Mouse (Mus musculus): ENCODE measurements around the gene Bloc1s3. TPM values are rescaled to one million over a fixed set of nuclear protein-coding genes. Genes with fewer than 3 reads are reported as not detected.

Gene Bloc1s3
- polyA plus RNA-seq, 1 experiment from 2014 or later: 1.4 TPM

GRCm38 (mm10) chr7:19472403-19472802, 35.8 kb downstream of the Bloc1s3 start:
- 0 out of 2 replicates have a peak, but pooled peaks cover 3% of the 10 kb centered on the region for H3K4me1 ChIP-seq (ENCODE audit: control insufficient read depth, insufficient read depth, low read length)
- no peaks in the 10 kb centered on the region for H3K9me3 ChIP-seq (ENCODE audit: control insufficient read depth, low read length)
- H3K4me3 ChIP-seq (ENCODE audit: low read length): no peak overlapping the region
- H3K36me3 ChIP-seq (ENCODE audit: control insufficient read depth, insufficient read depth, low read length): no peaks in the 10 kb centered on the region
- no peak for ATAC-seq
- no peak overlapping the region for H3K9ac ChIP-seq (ENCODE audit: low read depth, low read length)
- 34% methylated on average over 4 of the region's 4 CpGs for WGBS
- H3K27ac ChIP-seq (ENCODE audit: low read length): no peak overlapping the region
- peaks cover 49% of the 10 kb centered on the region for H3K27me3 ChIP-seq (replicated peaks; ENCODE audit: control insufficient read depth, insufficient read depth, low read length)
- H3K4me2 ChIP-seq (ENCODE audit: low read depth, low read length): no peak overlapping the region

GRCm38 (mm10) chr7:19470308-19470707, 37.9 kb downstream of the Bloc1s3 start:
- H3K4me1 ChIP-seq (ENCODE audit: control insufficient read depth, insufficient read depth, low read length): 0 out of 2 replicates have a peak, but pooled peaks cover 3% of the 10 kb centered on the region
- H3K27me3 ChIP-seq (replicated peaks; ENCODE audit: control insufficient read depth, insufficient read depth, low read length): peaks cover 52% of the 10 kb centered on the region
- no peak overlapping the region for H3K4me3 ChIP-seq (ENCODE audit: low read length)
- no peak overlapping the region for H3K9ac ChIP-seq (ENCODE audit: low read depth, low read length)
- WGBS: 19% methylated on average over 14 of the region's 14 CpGs
- H3K4me2 ChIP-seq (ENCODE audit: low read depth, low read length): no peak overlapping the region
- ATAC-seq: no peak
- no peaks in the 10 kb centered on the region for H3K9me3 ChIP-seq (ENCODE audit: control insufficient read depth, low read length)
- no peak overlapping the region for H3K27ac ChIP-seq (ENCODE audit: low read length)
- H3K36me3 ChIP-seq (ENCODE audit: control insufficient read depth, insufficient read depth, low read length): no peaks in the 10 kb centered on the region

GRCm38 (mm10) chr7:19469404-19469803, 38.8 kb downstream of the Bloc1s3 start:
- Histone ChIP-seq H3K9ac (ENCODE audit: low read depth, low read length) (no peak overlapping the region), H3K4me3 (ENCODE audit: low read length) (no peak overlapping the region), H3K27me3 (replicated peaks; ENCODE audit: control insufficient read depth, insufficient read depth, low read length) (peaks cover 48% of the 10 kb centered on the region), H3K36me3 (ENCODE audit: control insufficient read depth, insufficient read depth, low read length) (no peaks in the 10 kb centered on the region), H3K4me2 (ENCODE audit: low read depth, low read length) (no peak overlapping the region), H3K4me1 (ENCODE audit: control insufficient read depth, insufficient read depth, low read length) (peaks cover 8% of the 10 kb centered on the region; the same call in 1 of the 2 replicates), H3K27ac (ENCODE audit: low read length) (no peak overlapping the region), H3K9me3 (ENCODE audit: control insufficient read depth, low read length) (no peaks in the 10 kb centered on the region)
- 25% methylated on average over 23 of the region's 23 CpGs for WGBS
- no peak for ATAC-seq

GRCm38 (mm10) chr7:19468279-19468678, 39.9 kb downstream of the Bloc1s3 start:
- no peak for ATAC-seq
- Histone ChIP-seq H3K36me3 (ENCODE audit: control insufficient read depth, insufficient read depth, low read length) (no peaks in the 10 kb centered on the region), H3K4me2 (ENCODE audit: low read depth, low read length) (no peak overlapping the region), H3K9ac (ENCODE audit: low read depth, low read length) (no peak overlapping the region), H3K4me3 (ENCODE audit: low read length) (no peak overlapping the region), H3K27ac (ENCODE audit: low read length) (no peak overlapping the region), H3K27me3 (replicated peaks; ENCODE audit: control insufficient read depth, insufficient read depth, low read length) (peaks cover 45% of the 10 kb centered on the region), H3K9me3 (ENCODE audit: control insufficient read depth, low read length) (no peaks in the 10 kb centered on the region), H3K4me1 (ENCODE audit: control insufficient read depth, insufficient read depth, low read length) (peaks cover 5% of the 10 kb centered on the region; the same call in 1 of the 2 replicates)
- 58% methylated on average over 12 of the region's 12 CpGs for WGBS

- H3K4me1 ChIP-seq (ENCODE audit: control insufficient read depth, insufficient read depth, low read length): peaks cover 5% of the 10 kb centered on the region; the same call in 1 of the 2 replicates
- no peak overlapping the region for H3K9ac ChIP-seq (ENCODE audit: low read depth, low read length)
- no peak overlapping the region for H3K4me2 ChIP-seq (ENCODE audit: low read depth, low read length)
- no peak overlapping the region for H3K27ac ChIP-seq (ENCODE audit: low read length)
- H3K36me3 ChIP-seq (ENCODE audit: control insufficient read depth, insufficient read depth, low read length): no peaks in the 10 kb centered on the region
- peaks cover 39% of the 10 kb centered on the region for H3K27me3 ChIP-seq (replicated peaks; ENCODE audit: control insufficient read depth, insufficient read depth, low read length)
- H3K4me3 ChIP-seq (ENCODE audit: low read length): no peak overlapping the region
- 33% methylated on average over 6 of the region's 6 CpGs for WGBS
- H3K9me3 ChIP-seq (ENCODE audit: control insufficient read depth, low read length): no peaks in the 10 kb centered on the region
- no peak for ATAC-seq
Measured at GRCm38 (mm10) chr7:19467638-19468037, 40.5 kb downstream of the Bloc1s3 start.

GRCm38 (mm10) chr7:19466602-19467145, 41.5 kb downstream of the Bloc1s3 start:
- H3K4me3 ChIP-seq (ENCODE audit: low read length): no peak overlapping the region
- no peak for ATAC-seq
- peaks cover 30% of the 10 kb centered on the region for H3K27me3 ChIP-seq (replicated peaks; ENCODE audit: control insufficient read depth, insufficient read depth, low read length)
- peaks cover 5% of the 10 kb centered on the region; the same call in 1 of the 2 replicates for H3K4me1 ChIP-seq (ENCODE audit: control insufficient read depth, insufficient read depth, low read length)
- H3K9me3 ChIP-seq (ENCODE audit: control insufficient read depth, low read length): no peaks in the 10 kb centered on the region
- no peak overlapping the region for H3K4me2 ChIP-seq (ENCODE audit: low read depth, low read length)
- H3K9ac ChIP-seq (ENCODE audit: low read depth, low read length): no peak overlapping the region
- no peaks in the 10 kb centered on the region for H3K36me3 ChIP-seq (ENCODE audit: control insufficient read depth, insufficient read depth, low read length)
- WGBS: 63% methylated on average over 5 of the region's 5 CpGs
- H3K27ac ChIP-seq (ENCODE audit: low read length): no peak overlapping the region

- H3K27ac ChIP-seq (ENCODE audit: low read length): 0 out of 2 replicates have a peak overlapping the region, but pooled peaks have one; percentile 21
- WGBS: 15% methylated on average over 22 of the region's 22 CpGs
- ATAC-seq: no peak
- peak overlapping the region; percentile 45; the same call in 1 of the 2 replicates for H3K9ac ChIP-seq (ENCODE audit: low read depth, low read length)
- H3K4me1 ChIP-seq (ENCODE audit: control insufficient read depth, insufficient read depth, low read length): peaks cover 10% of the 10 kb centered on the region; the same call in 1 of the 2 replicates
- peak overlapping the region; percentile 12; the same call in 1 of the 2 replicates for H3K4me3 ChIP-seq (ENCODE audit: low read length)
- H3K27me3 ChIP-seq (replicated peaks; ENCODE audit: control insufficient read depth, insufficient read depth, low read length): peaks cover 14% of the 10 kb centered on the region
- no peaks in the 10 kb centered on the region for H3K36me3 ChIP-seq (ENCODE audit: control insufficient read depth, insufficient read depth, low read length)
- peak overlapping the region; percentile 24 for H3K4me2 ChIP-seq (ENCODE audit: low read depth, low read length)
- H3K9me3 ChIP-seq (ENCODE audit: control insufficient read depth, low read length): no peaks in the 10 kb centered on the region
Measured at GRCm38 (mm10) chr7:19464367-19465307, 43.5 kb downstream of the Bloc1s3 start.

- no peak within 1 kb of the TSS for H3K27ac ChIP-seq (ENCODE audit: low read length)
- no peak within 1 kb of the TSS for H3K4me2 ChIP-seq (ENCODE audit: low read depth, low read length)
- 38% methylated on average over 6 of the region's 6 CpGs for WGBS
Measured at GRCm38 (mm10) chr7:19462884-19463381, 45.2 kb downstream of the Bloc1s3 start, which contains the start of gene Exoc3l2. Gene Exoc3l2, plus strand, starts transcription at chr7:19463331.

GRCm38 (mm10) chr7:19462443-19462842, 45.7 kb downstream of the Bloc1s3 start:
- no peaks in the 10 kb centered on the region for H3K36me3 ChIP-seq (ENCODE audit: control insufficient read depth, insufficient read depth, low read length)
- no peak for ATAC-seq
- no peak overlapping the region for H3K4me3 ChIP-seq (ENCODE audit: low read length)
- no peak overlapping the region for H3K4me2 ChIP-seq (ENCODE audit: low read depth, low read length)
- H3K27me3 ChIP-seq (replicated peaks; ENCODE audit: control insufficient read depth, insufficient read depth, low read length): peaks cover 3% of the 10 kb centered on the region; the same call in 1 of the 2 replicates
- H3K9me3 ChIP-seq (ENCODE audit: control insufficient read depth, low read length): no peaks in the 10 kb centered on the region
- no peak overlapping the region for H3K27ac ChIP-seq (ENCODE audit: low read length)
- 0 out of 2 replicates have a peak overlapping the region, but pooled peaks have one; percentile 9 for H3K9ac ChIP-seq (ENCODE audit: low read depth, low read length)
- H3K4me1 ChIP-seq (ENCODE audit: control insufficient read depth, insufficient read depth, low read length): peaks cover 20% of the 10 kb centered on the region
- WGBS: 68% methylated on average over 4 of the region's 4 CpGs

More at GRCm38 (mm10) chr7:19462884-19463381, 45.2 kb downstream of the Bloc1s3 start, which contains the start of gene Exoc3l2:
- H3K4me1 ChIP-seq (ENCODE audit: control insufficient read depth, insufficient read depth, low read length): peaks cover 17% of the 10 kb centered on the region
- no peaks in the 10 kb centered on the region for H3K36me3 ChIP-seq (ENCODE audit: control insufficient read depth, insufficient read depth, low read length)
- ATAC-seq: no peak
- H3K9ac ChIP-seq (ENCODE audit: low read depth, low read length): peak within 1 kb of the TSS; percentile 9; the same call in 1 of the 2 replicates
- H3K4me3 ChIP-seq (ENCODE audit: low read length): no peak within 1 kb of the TSS
- no peaks in the 10 kb centered on the region for H3K9me3 ChIP-seq (ENCODE audit: control insufficient read depth, low read length)
- peaks cover 3% of the 10 kb centered on the region; the same call in 1 of the 2 replicates for H3K27me3 ChIP-seq (replicated peaks; ENCODE audit: control insufficient read depth, insufficient read depth, low read length)

Measured in intestine, embryonic 16.5 days (tissue).